Mouse (Mus musculus): ENCODE results near the gene Kalrn. TPM values are rescaled to one million over a fixed set of nuclear protein-coding genes. Genes with fewer than 3 reads are reported as not detected.

Kalrn gene
- polyA plus RNA-seq, 1 experiment from 2014 or later = 14.0 TPM

GRCm38 (mm10) chr16:34466649-34467048, 106.7 kb downstream of the Kalrn start:
- no peak overlapping the region for H3K4me2 ChIP-seq (replicated peaks)
- no peak overlapping the region for H3K27ac ChIP-seq
- H3K9ac ChIP-seq = no peak overlapping the region
- no peaks in the 10 kb centered on the region for H3K9me3 ChIP-seq
- H3K27me3 ChIP-seq = no peaks in the 10 kb centered on the region
- WGBS = 46% methylated on average over 4 of the region's 4 CpGs
- ATAC-seq (ENCODE audit: low FRiP score, low read depth) = no peak
- H3K36me3 ChIP-seq = no peaks in the 10 kb centered on the region
- no peak overlapping the region for H3K4me3 ChIP-seq
- H3K4me1 ChIP-seq = peaks cover 32% of the 10 kb centered on the region

- H3K4me1 ChIP-seq = peaks cover 28% of the 10 kb centered on the region
- H3K27ac ChIP-seq = no peak overlapping the region
- H3K36me3 ChIP-seq = no peaks in the 10 kb centered on the region
- 38% methylated on average over 7 of the region's 7 CpGs for WGBS
- H3K9me3 ChIP-seq = no peaks in the 10 kb centered on the region
- no peak overlapping the region for H3K4me3 ChIP-seq
- no peak overlapping the region for H3K4me2 ChIP-seq (replicated peaks)
- ATAC-seq (ENCODE audit: low FRiP score, low read depth) = peak; percentile 59; the same call in 1 of the 2 replicates
- H3K9ac ChIP-seq = no peak overlapping the region
- H3K27me3 ChIP-seq = no peaks in the 10 kb centered on the region
Observed at GRCm38 (mm10) chr16:34456314-34456713, 117.0 kb downstream of the Kalrn start.

- Histone ChIP-seq H3K4me1 (peaks cover 52% of the 10 kb centered on the region), H3K4me3 (no peak overlapping the region), H3K27me3 (no peaks in the 10 kb centered on the region), H3K27ac (no peak overlapping the region), H3K36me3 (no peaks in the 10 kb centered on the region), H3K9me3 (no peaks in the 10 kb centered on the region), H3K4me2 (replicated peaks) (no peak overlapping the region), H3K9ac (no peak overlapping the region)
- peak; percentile 44; the same call in 1 of the 2 replicates for ATAC-seq (ENCODE audit: low FRiP score, low read depth)
- 25% methylated on average over 7 of the region's 7 CpGs for WGBS
Observed at GRCm38 (mm10) chr16:34445666-34446065, 127.7 kb downstream of the Kalrn start.

GRCm38 (mm10) chr16:34441704-34442103, 131.6 kb downstream of the Kalrn start:
- H3K36me3 ChIP-seq = no peaks in the 10 kb centered on the region
- no peak overlapping the region for H3K4me2 ChIP-seq (replicated peaks)
- H3K27me3 ChIP-seq = no peaks in the 10 kb centered on the region
- no peaks in the 10 kb centered on the region for H3K9me3 ChIP-seq
- no peak overlapping the region for H3K4me3 ChIP-seq
- 70% methylated on average over 2 of the region's 2 CpGs for WGBS
- H3K9ac ChIP-seq = no peak overlapping the region
- peak overlapping the region; percentile 23; the same call in 1 of the 2 replicates for H3K27ac ChIP-seq
- H3K4me1 ChIP-seq = peaks cover 50% of the 10 kb centered on the region
- no peak for ATAC-seq (ENCODE audit: low FRiP score, low read depth)

GRCm38 (mm10) chr16:34440994-34441414, 132.3 kb downstream of the Kalrn start:
- Histone ChIP-seq H3K36me3 (no peaks in the 10 kb centered on the region), H3K4me2 (replicated peaks) (no peak overlapping the region), H3K4me1 (peaks cover 45% of the 10 kb centered on the region), H3K27me3 (no peaks in the 10 kb centered on the region), H3K9me3 (no peaks in the 10 kb centered on the region), H3K27ac (peak overlapping the region; percentile 23; the same call in 1 of the 2 replicates), H3K9ac (no peak overlapping the region), H3K4me3 (no peak overlapping the region)
- WGBS = 28% methylated on average over 4 of the region's 4 CpGs
- peak; percentile 89 for ATAC-seq (ENCODE audit: low FRiP score, low read depth)

GRCm38 (mm10) chr16:34440019-34440615, 133.2 kb downstream of the Kalrn start:
- Histone ChIP-seq H3K4me1 (peaks cover 38% of the 10 kb centered on the region), H3K4me3 (no peak overlapping the region), H3K27ac (peak overlapping the region; percentile 23; the same call in 1 of the 2 replicates), H3K27me3 (no peaks in the 10 kb centered on the region), H3K9me3 (no peaks in the 10 kb centered on the region), H3K36me3 (no peaks in the 10 kb centered on the region), H3K9ac (no peak overlapping the region), H3K4me2 (replicated peaks) (no peak overlapping the region)
- 84% methylated on average over 8 of the region's 8 CpGs for WGBS
- no peak for ATAC-seq (ENCODE audit: low FRiP score, low read depth)

GRCm38 (mm10) chr16:34430131-34430530, 143.2 kb downstream of the Kalrn start:
- H3K36me3 ChIP-seq = no peaks in the 10 kb centered on the region
- 74% methylated on average over 5 of the region's 5 CpGs for WGBS
- no peak overlapping the region for H3K9ac ChIP-seq
- H3K9me3 ChIP-seq = no peaks in the 10 kb centered on the region
- peaks cover 19% of the 10 kb centered on the region for H3K4me1 ChIP-seq
- no peak overlapping the region for H3K27ac ChIP-seq
- H3K27me3 ChIP-seq = peaks cover 3% of the 10 kb centered on the region; the same call in 1 of the 2 replicates
- no peak for ATAC-seq (ENCODE audit: low FRiP score, low read depth)
- no peak overlapping the region for H3K4me2 ChIP-seq (replicated peaks)
- no peak overlapping the region for H3K4me3 ChIP-seq

- no peak overlapping the region for H3K4me2 ChIP-seq (replicated peaks)
- no peak for ATAC-seq (ENCODE audit: low FRiP score, low read depth)
- peaks cover 3% of the 10 kb centered on the region; the same call in 1 of the 2 replicates for H3K27me3 ChIP-seq
- H3K4me3 ChIP-seq = no peak overlapping the region
- H3K27ac ChIP-seq = no peak overlapping the region
- no peak overlapping the region for H3K9ac ChIP-seq
- H3K4me1 ChIP-seq = peaks cover 19% of the 10 kb centered on the region
- no peaks in the 10 kb centered on the region for H3K9me3 ChIP-seq
- WGBS = 39% methylated on average over 5 of the region's 5 CpGs
- no peaks in the 10 kb centered on the region for H3K36me3 ChIP-seq
Observed at GRCm38 (mm10) chr16:34427654-34428053, 145.7 kb downstream of the Kalrn start.

GRCm38 (mm10) chr16:34421473-34421872, 151.9 kb downstream of the Kalrn start:
- Histone ChIP-seq H3K4me3 (no peak overlapping the region), H3K36me3 (0 out of 2 replicates have a peak, but pooled peaks cover under 1% of the 10 kb centered on the region), H3K9me3 (no peaks in the 10 kb centered on the region), H3K4me2 (replicated peaks) (0 out of 2 replicates have a peak overlapping the region, but pooled peaks have one; percentile 1), H3K27ac (no peak overlapping the region), H3K27me3 (no peaks in the 10 kb centered on the region), H3K4me1 (peaks cover 51% of the 10 kb centered on the region), H3K9ac (no peak overlapping the region)
- WGBS = 4% methylated on average over 6 of the region's 6 CpGs
- ATAC-seq (ENCODE audit: low FRiP score, low read depth) = peak; percentile 72

- H3K4me1 ChIP-seq = peaks cover 68% of the 10 kb centered on the region
- H3K27ac ChIP-seq = no peak overlapping the region
- H3K9ac ChIP-seq = no peak overlapping the region
- WGBS = 68% methylated on average over 3 of the region's 3 CpGs
- H3K4me2 ChIP-seq (replicated peaks) = no peak overlapping the region
- 0 out of 2 replicates have a peak, but pooled peaks cover 3% of the 10 kb centered on the region for H3K36me3 ChIP-seq
- no peaks in the 10 kb centered on the region; the same call in 1 of the 2 replicates for H3K9me3 ChIP-seq
- no peaks in the 10 kb centered on the region for H3K27me3 ChIP-seq
- ATAC-seq (ENCODE audit: low FRiP score, low read depth) = no peak
- H3K4me3 ChIP-seq = no peak overlapping the region
Observed at GRCm38 (mm10) chr16:34417966-34418365, 155.4 kb downstream of the Kalrn start.

GRCm38 (mm10) chr16:34417383-34417782, 155.9 kb downstream of the Kalrn start:
- 79% methylated on average over 3 of the region's 3 CpGs for WGBS
- H3K36me3 ChIP-seq = 0 out of 2 replicates have a peak, but pooled peaks cover 3% of the 10 kb centered on the region
- no peaks in the 10 kb centered on the region; the same call in 1 of the 2 replicates for H3K9me3 ChIP-seq
- no peaks in the 10 kb centered on the region for H3K27me3 ChIP-seq
- ATAC-seq (ENCODE audit: low FRiP score, low read depth) = no peak
- H3K4me2 ChIP-seq (replicated peaks) = no peak overlapping the region
- no peak overlapping the region for H3K27ac ChIP-seq
- peaks cover 71% of the 10 kb centered on the region for H3K4me1 ChIP-seq
- no peak overlapping the region for H3K4me3 ChIP-seq
- no peak overlapping the region for H3K9ac ChIP-seq

GRCm38 (mm10) chr16:34414581-34414980, 158.8 kb downstream of the Kalrn start:
- 38% methylated on average over 7 of the region's 7 CpGs for WGBS
- H3K36me3 ChIP-seq = 0 out of 2 replicates have a peak, but pooled peaks cover 3% of the 10 kb centered on the region
- no peak overlapping the region for H3K4me3 ChIP-seq
- no peak overlapping the region for H3K9ac ChIP-seq
- H3K27ac ChIP-seq = peak overlapping the region; percentile 61; the same call in 1 of the 2 replicates
- ATAC-seq (ENCODE audit: low FRiP score, low read depth) = no peak
- peaks cover 55% of the 10 kb centered on the region for H3K4me1 ChIP-seq
- no peaks in the 10 kb centered on the region for H3K27me3 ChIP-seq
- no peak overlapping the region for H3K4me2 ChIP-seq (replicated peaks)
- H3K9me3 ChIP-seq = no peaks in the 10 kb centered on the region; the same call in 1 of the 2 replicates
